Mouse (Mus musculus) kidney, embryonic 14.5 days (tissue): ENCODE results near the gene Parp16. TPM values are rescaled to one million over a fixed set of nuclear protein-coding genes. Genes with fewer than 3 reads are reported as not detected.
A peak's percentile ranks its signal among the peaks of the same experiment; 100 is the strongest.

Source experiments
- ATAC-seq: fragments of 200-750 bp; cut with Nextera tagmentation; 2 replicates; pipeline ENCODE4 v1.8.0; 2017; ENCODE audit warnings: moderate number of reproducible peaks, mild to moderate bottlenecking, moderate TSS enrichment, moderate library complexity; ENCODE audit not compliant: low FRiP score, low TSS enrichment
- H3K27ac ChIP-seq: fragments of 300-500 bp; sonication (generic); 2 replicates; pipeline ENCODE4 v1.5.1; 2014; ENCODE audit warnings: low read depth, mild to moderate bottlenecking, low read length, moderate library complexity, mixed read lengths
- H3K27me3 ChIP-seq: fragments of 300-500 bp; sonication (generic); 2 replicates; pipeline ENCODE4 v1.6.1; 2014; ENCODE audit warnings: mild to moderate bottlenecking, low read length; ENCODE audit not compliant: control insufficient read depth, insufficient read depth
- H3K36me3 ChIP-seq: fragments of 300-500 bp; sonication (generic); 2 replicates; pipeline ENCODE4 v1.6.1; 2014; ENCODE audit warnings: low read length, mixed read lengths; ENCODE audit not compliant: control insufficient read depth, insufficient read depth
- H3K4me1 ChIP-seq: fragments of 300-500 bp; sonication (generic); 2 replicates; pipeline ENCODE4 v1.6.1; 2014; ENCODE audit warnings: low read length, mixed read lengths; ENCODE audit not compliant: control insufficient read depth, insufficient read depth
- H3K4me2 ChIP-seq: fragments of 300-500 bp; sonication (generic); replicated peaks from 2 replicates; pipeline ENCODE4 v1.6.1; 2014; ENCODE audit warnings: low read depth, mild to moderate bottlenecking, low read length
- H3K4me3 ChIP-seq: fragments of 300-500 bp; sonication (generic); 2 replicates; pipeline ENCODE4 v1.5.1; 2014; ENCODE audit warnings: mild to moderate bottlenecking, low read length
- H3K9ac ChIP-seq: fragments of 300-500 bp; sonication (generic); 2 replicates; pipeline ENCODE4 v1.6.1; 2014; ENCODE audit warnings: low read depth, mild to moderate bottlenecking, low read length, moderate library complexity
- H3K9me3 ChIP-seq: fragments of 300-500 bp; sonication (generic); 2 replicates; pipeline ENCODE4 v1.6.1; 2016; ENCODE audit warnings: low read length; ENCODE audit not compliant: control insufficient read depth
- WGBS: fragments of 180-500 bp; shearing (Covaris S2); extraction: QIAGEN DNeasy Blood & Tissue Kit; methylation state at CpG from one replicate; pipeline ENCODE4 v1.1.7; 2014; 5-methylcytosine and 5-hydroxymethylcytosine counted together
- polyA plus RNA-seq: library from polyadenylated mRNA; unstranded; fragments of >200 nt; fragmentation: Nextera tagmentation; extraction: Ambion mirVana; gene quantifications from 2 replicates; pipeline ENCODE4 v1.2.1, GENCODE M21; 2014

Parp16 gene
- polyA plus RNA-seq, 1 experiment from 2014 or later: 7.9 TPM

DNA sequence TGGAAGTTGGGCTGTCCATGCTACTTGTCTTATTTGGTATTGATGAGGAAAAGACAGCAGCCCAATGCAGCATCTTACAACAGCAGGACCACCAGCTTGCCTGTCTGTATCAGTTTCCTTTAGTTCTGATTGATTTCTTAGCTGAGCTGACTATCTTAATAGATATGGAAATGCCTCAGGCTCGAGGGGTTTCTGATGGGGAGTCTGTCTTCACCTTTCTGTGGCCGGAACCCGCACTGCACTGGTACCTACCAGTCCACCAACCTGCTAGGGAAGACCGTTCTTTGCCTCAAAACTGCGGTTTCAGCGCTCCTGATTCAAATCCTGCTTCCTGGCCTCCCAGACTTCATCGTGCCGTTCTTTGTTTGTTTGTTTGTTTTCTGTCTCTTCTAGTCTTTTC, 33.3 kb upstream of the Parp16 start:
- ATAC-seq: no peak
- 27% methylated on average over 8 of the region's 8 CpGs for WGBS
- Histone ChIP-seq H3K27ac (no peak overlapping the region), H3K4me2 (no peak overlapping the region), H3K4me1 (peaks cover 30% of the 10 kb centered on the region), H3K4me3 (no peak overlapping the region), H3K36me3 (no peaks in the 10 kb centered on the region), H3K9me3 (0 out of 2 replicates have a peak, but pooled peaks cover 2% of the 10 kb centered on the region), H3K9ac (no peak overlapping the region), H3K27me3 (0 out of 2 replicates have a peak, but pooled peaks cover 4% of the 10 kb centered on the region)

DNA sequence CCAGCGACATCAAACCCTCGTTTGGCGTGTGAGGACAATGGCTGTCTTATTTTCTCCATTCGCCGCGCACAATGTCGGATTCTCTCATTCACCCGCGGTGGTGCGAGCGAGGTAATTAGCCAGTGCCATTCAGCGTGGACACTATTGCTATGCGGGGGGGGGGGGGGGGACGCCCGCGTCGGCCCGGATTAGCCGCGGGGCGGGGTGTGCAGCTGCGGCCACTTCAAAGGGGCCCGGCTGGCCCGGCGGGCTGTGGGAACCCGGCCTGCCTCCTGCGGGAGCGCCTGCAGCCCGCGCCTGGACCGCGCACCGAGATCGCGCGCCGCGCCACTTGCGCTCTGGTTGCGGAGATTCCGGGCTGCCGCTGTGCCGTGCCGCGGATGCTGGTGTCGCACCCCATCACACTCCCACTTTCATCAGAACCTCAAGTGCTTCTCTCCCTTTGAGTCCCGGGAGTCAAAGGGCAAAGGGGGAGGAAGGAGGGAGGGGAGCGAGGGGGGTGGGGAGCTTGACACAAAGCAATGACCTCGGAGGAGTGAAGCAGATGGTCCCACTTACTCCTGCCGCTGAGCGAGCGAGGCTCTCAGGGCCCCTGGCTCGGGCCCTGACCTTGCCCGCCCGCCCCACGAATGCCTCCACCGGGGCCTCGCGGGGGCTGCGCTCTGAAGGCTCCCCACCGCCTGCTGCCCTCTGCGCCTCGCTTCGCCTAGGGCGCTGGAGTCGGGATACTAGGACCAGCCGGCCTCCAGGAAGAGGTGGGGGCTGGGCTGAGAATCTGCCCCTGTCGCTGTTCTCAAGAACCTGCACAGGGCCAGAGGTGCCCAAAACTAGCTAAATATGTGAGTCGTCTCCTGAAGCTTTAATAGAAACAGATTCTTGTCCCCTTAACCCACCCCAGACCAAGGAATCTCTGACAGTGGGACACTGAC, 32.2 kb upstream of the Parp16 start:
- ATAC-seq: peak; percentile 73
- Histone ChIP-seq H3K4me1 (peaks cover 21% of the 10 kb centered on the region), H3K9ac (peak overlapping the region; percentile 57), H3K27ac (no peak overlapping the region), H3K9me3 (0 out of 2 replicates have a peak, but pooled peaks cover 2% of the 10 kb centered on the region), H3K27me3 (0 out of 2 replicates have a peak, but pooled peaks cover 4% of the 10 kb centered on the region), H3K4me2 (peak overlapping the region; percentile 86), H3K36me3 (no peaks in the 10 kb centered on the region), H3K4me3 (peak overlapping the region; percentile 43)
- under 1% methylated on average over 69 of the region's 69 CpGs for WGBS

DNA sequence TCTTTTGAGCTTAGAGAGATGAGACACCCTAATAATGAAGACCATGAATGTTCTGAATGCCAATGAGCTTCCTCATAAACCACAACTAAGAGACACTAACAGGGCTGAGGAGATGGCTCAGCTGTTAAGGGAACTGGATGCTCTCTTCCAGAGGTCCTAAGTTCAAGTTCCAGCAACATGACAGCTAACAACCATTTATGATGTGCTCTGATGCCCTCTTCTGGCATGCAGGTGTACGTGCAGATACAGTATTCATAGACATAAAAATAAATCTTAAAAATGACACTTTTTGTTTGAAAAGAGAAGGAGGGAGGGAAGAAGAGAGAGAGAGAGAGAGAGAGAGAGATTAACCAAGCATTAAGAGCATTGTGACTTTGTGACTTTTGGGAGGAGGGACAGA, 30.3 kb upstream of the Parp16 start:
- H3K4me2 ChIP-seq: no peak overlapping the region
- H3K27me3 ChIP-seq: 0 out of 2 replicates have a peak, but pooled peaks cover 4% of the 10 kb centered on the region
- H3K36me3 ChIP-seq: no peaks in the 10 kb centered on the region
- no peak overlapping the region for H3K27ac ChIP-seq
- 0 out of 2 replicates have a peak, but pooled peaks cover 2% of the 10 kb centered on the region for H3K9me3 ChIP-seq
- WGBS: 10% methylated on average over 1 of the region's 1 CpGs
- peaks cover 37% of the 10 kb centered on the region for H3K4me1 ChIP-seq
- no peak for ATAC-seq
- no peak overlapping the region for H3K4me3 ChIP-seq
- no peak overlapping the region for H3K9ac ChIP-seq

DNA sequence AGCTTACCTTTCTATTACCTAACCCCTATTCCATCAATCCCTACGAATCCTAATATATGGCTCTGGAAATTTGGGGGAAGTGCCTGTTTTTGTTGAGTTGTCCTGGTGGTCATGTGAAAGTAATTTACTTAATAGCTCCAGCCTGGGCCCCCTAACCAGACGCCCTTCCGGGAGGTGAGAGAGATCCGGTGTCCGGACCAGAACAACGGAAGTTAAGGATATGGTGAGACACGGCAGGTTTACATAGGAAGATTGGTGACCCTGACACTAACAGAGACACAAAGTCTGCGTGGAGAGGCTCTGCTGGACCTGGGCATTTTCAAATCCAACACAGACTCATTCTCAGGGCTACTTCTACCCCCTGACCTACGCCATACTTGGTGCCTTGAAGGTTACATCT, 28.8 kb upstream of the Parp16 start:
- H3K27me3 ChIP-seq: 0 out of 2 replicates have a peak, but pooled peaks cover 4% of the 10 kb centered on the region
- no peak overlapping the region for H3K27ac ChIP-seq
- no peaks in the 10 kb centered on the region for H3K36me3 ChIP-seq
- no peak overlapping the region for H3K4me3 ChIP-seq
- no peak overlapping the region for H3K4me2 ChIP-seq
- ATAC-seq: no peak
- 25% methylated on average over 9 of the region's 9 CpGs for WGBS
- H3K9ac ChIP-seq: no peak overlapping the region
- 0 out of 2 replicates have a peak, but pooled peaks cover 2% of the 10 kb centered on the region for H3K9me3 ChIP-seq
- H3K4me1 ChIP-seq: peaks cover 37% of the 10 kb centered on the region

DNA sequence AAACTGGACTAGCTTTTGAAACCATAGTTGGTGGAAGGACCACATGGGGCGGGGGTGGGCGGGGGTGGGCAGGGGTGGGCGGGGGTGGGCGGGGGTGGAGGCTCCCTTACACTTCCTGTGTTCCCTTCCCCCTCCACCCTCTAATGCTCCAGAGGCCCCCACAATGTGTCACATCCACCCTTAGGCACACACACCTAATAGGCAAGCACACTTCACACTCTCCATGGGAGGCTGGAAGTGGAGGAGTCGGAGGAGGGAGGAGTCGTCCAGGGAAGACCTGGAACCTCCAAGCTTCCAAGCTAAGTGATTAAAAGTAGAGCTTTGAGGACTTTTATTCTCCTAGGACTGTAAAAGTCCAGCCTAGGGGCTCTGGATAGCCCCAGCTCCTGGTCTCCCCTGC, 26.6 kb upstream of the Parp16 start:
- ATAC-seq: peak; percentile 46; the same call in 1 of the 2 replicates
- no peak overlapping the region for H3K4me3 ChIP-seq
- H3K27me3 ChIP-seq: no peaks in the 10 kb centered on the region
- WGBS: 22% methylated on average over 4 of the region's 6 CpGs
- H3K36me3 ChIP-seq: no peaks in the 10 kb centered on the region
- no peak overlapping the region for H3K4me2 ChIP-seq
- H3K27ac ChIP-seq: no peak overlapping the region
- 0 out of 2 replicates have a peak, but pooled peaks cover 2% of the 10 kb centered on the region for H3K9me3 ChIP-seq
- H3K4me1 ChIP-seq: peaks cover 24% of the 10 kb centered on the region
- H3K9ac ChIP-seq: no peak overlapping the region

DNA sequence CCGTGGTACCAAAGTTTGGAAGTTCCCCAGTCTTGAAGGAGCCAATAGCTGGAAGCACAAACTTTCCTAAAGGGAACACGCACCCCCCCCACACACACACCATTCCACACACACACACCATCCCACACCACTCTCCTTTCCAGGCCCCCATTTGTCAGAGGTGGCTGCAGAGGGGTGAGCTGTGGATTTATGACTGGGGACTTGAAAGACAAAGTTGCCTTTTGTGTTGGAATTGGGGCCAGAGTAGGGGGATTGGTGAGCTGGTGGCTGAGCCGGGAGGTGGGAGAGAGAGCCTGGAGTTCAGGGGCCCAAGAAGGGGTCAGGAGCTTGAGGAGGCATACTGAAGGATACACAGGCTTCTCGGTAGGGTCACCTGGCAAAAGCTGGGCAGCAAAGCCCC, 26.2 kb upstream of the Parp16 start:
- Histone ChIP-seq H3K4me3 (no peak overlapping the region), H3K27me3 (no peaks in the 10 kb centered on the region), H3K9me3 (0 out of 2 replicates have a peak, but pooled peaks cover 2% of the 10 kb centered on the region), H3K4me2 (no peak overlapping the region), H3K9ac (no peak overlapping the region), H3K27ac (0 out of 2 replicates have a peak overlapping the region, but pooled peaks have one; percentile 17), H3K4me1 (peaks cover 22% of the 10 kb centered on the region), H3K36me3 (no peaks in the 10 kb centered on the region)
- ATAC-seq: no peak
- WGBS: 14% methylated on average over 4 of the region's 4 CpGs

DNA sequence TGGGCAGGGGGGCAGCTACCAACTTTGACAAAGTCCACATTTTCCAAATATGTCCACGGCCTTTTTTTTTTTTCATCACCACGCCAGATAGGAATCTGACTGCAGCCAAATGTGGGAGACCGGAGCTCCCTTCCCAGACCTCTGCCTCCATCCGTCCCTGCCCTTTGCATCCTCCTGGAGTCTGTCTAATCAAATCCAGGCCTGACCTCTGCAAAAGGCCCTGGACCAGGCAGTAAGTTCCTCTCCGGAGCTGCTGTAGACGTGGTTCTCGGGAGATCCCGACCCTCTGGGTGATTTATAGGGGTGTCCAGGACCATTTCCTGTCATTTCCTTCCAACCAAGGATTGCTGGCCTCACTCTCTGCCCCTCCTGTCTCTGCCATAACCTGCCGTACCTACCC, 22.5 kb upstream of the Parp16 start:
- Histone ChIP-seq H3K9ac (no peak overlapping the region), H3K9me3 (no peaks in the 10 kb centered on the region), H3K27me3 (no peaks in the 10 kb centered on the region), H3K4me3 (no peak overlapping the region), H3K4me2 (no peak overlapping the region), H3K36me3 (no peaks in the 10 kb centered on the region), H3K27ac (no peak overlapping the region), H3K4me1 (peaks cover 34% of the 10 kb centered on the region)
- 18% methylated on average over 9 of the region's 9 CpGs for WGBS
- no peak for ATAC-seq

DNA sequence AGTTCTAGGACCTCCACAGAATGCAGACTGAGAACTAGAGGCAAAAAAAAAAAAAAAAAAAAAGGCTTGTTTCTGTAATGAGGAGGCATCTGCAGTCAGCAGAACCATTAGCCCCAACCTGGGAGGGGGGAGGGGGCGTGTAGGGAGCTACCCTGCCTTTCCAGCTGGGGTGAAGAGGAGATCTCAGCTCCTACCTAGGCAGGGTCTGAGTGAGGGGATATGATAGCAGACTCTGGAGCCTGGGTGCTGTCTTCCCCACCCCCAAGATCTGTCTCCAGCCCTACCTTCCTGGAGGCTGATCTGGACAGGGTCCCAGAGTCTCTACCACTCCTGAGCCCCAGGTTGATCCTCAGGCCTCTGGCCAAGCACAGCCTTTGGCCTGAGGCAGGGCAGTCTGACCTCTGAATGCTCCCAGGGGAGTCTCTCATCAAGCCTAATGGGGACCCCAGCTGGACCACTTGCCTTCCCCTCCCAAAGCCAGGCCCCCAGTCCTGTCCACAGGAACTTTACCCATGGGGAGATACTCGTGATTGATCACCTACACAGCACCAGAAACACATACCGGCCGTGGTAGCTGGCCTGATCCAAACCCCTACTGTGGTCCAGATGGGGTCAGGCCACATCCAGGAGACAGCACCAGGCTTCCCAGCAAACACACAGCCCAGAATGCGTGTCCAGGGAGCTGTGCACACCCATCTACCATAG, 19.8 kb upstream of the Parp16 start:
- Histone ChIP-seq H3K36me3 (no peaks in the 10 kb centered on the region), H3K4me3 (no peak overlapping the region), H3K4me1 (peaks cover 45% of the 10 kb centered on the region), H3K9ac (no peak overlapping the region), H3K4me2 (no peak overlapping the region), H3K27me3 (no peaks in the 10 kb centered on the region), H3K9me3 (no peaks in the 10 kb centered on the region), H3K27ac (no peak overlapping the region)
- 40% methylated on average over 5 of the region's 5 CpGs for WGBS
- ATAC-seq: no peak
